Mouse (Mus musculus): Measurements from ENCODE around the gene Tnfsfm13.

Tnfsfm13 gene

DNA sequence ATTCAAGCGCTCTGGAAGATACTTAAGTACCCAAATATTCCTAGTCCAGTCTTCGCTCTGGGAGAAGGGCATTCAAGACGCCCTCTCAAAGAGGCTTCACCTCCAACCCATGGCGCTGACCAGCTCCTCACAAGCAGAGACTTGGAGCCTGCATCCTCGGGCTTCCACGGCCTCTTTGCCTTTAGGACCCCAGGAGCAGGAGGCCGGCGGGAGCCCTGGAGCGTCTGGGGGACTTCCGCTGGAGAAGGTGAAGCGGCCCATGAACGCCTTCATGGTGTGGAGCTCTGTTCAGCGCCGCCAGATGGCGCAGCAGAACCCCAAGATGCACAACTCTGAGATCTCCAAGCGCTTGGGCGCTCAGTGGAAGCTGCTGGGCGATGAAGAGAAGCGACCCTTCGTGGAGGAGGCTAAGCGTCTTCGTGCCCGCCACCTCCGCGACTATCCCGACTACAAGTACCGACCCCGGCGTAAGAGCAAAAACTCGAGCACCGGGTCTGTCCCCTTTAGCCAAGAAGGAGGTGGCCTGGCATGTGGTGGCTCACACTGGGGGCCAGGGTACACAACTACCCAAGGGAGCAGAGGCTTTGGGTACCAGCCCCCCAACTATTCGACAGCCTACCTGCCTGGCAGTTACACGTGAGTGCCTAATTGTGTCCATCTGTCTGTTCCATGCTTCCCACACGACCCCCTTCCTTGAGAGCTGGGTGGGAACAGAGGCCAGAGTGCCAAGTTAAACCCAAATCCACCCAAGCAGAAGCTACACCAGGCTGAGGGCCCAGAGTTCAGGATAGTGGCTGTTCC, 40.4 kb downstream of the Tnfsfm13 start, which contains the start of gene Sox15:
TSS of gene Sox15 (plus strand) at position 51 of the 801 bp plus-strand sequence.
- peak; percentile 61 to 63 for DNase-seq (ENCODE audit: low spot score in 2 of 2)

DNA sequence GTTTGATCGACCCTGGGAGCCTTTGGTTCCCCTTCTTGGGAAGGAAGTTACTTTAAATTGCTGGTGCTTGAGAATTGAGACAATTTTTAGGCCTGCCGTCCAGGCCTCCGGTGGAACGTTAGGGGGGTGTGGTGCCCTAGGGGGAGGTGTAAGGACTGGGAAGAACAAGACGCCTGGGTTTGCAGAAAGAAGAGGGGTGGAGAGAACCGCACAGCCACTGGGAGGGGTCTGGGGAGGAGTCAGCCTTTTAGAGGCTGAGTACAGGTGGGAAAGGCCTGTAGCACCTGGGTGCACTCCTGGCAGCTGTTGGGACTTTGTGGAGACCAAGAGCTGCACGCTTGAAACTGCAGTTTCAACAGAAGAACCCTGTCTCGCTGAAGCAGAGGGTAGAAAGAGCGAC, 41.1 kb downstream of the Tnfsfm13 start:
- no peak for DNase-seq (ENCODE audit: low spot score in 2 of 2)

- no peak for DNase-seq (ENCODE audit: low spot score in 2 of 2)
These were observed 42.5 kb downstream of the Tnfsfm13 start for GRCm38 (mm10) chr11:69653399-69653798.

DNA sequence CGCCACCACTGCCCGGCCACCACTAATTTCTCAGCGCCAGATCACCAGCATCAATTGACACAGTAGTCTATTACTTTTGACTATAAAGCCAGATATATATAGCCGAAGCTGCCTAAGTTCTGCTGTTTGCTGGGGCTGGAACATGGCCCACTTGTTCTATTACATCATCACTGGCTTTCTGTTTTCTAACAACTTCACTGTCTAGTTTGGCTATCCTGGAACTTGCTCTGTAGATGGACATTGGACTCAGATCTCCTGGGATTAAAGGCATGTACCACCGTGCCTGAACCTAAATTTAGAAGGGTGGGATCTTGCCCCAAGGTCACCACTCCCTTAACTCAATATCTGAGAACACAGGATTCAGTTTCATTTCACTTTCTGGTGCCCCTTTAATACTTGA, 50.0 kb downstream of the Tnfsfm13 start:
- no peak for DNase-seq (ENCODE audit: low spot score in 2 of 2)

- no peak for DNase-seq (ENCODE audit: low spot score in 2 of 2)
These were observed 60.4 kb downstream of the Tnfsfm13 start for GRCm38 (mm10) chr11:69635471-69635870.

DNA sequence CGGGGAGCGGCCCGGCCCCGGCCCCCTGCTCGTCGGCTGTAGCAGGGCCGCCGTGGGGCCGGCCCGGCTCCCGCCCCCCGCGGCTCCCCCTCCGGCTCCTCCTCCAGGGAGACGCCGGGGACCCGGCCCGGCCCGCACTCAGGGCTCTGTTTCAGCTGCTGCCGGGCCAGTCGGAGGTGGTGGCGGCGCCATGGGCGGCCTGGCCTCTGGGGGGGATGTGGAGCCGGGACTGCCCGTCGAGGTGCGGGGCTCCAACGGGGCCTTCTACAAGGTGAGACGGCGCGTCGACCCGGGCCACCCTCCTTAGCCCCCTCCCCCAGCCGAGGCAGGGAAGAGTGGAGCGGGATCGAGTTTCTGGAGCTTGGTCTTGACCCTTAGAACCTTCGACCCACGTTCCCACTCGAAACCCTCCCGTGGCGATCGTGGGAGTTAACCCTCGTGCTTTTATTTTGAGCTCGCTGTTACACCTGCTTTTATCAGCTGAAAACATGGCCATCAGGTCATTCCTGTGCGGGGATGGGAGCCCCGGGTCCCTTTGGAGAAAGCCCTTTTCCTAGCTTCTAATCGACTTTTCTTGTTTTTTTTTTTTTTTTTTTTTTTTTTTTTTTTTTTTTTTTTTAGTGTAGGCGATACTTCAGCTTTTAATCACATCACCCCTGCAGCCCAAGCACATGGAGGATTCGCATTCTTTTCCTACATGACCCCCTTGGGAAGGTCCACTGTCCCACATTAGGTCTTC, 62.6 kb downstream of the Tnfsfm13 start:
- peak in 1 of 2 experiments; percentile 12 for DNase-seq (ENCODE audit: low spot score in 2 of 2)
